Mouse (Mus musculus): Measurements from ENCODE around the gene Lurap1. TPM values are rescaled to one million over a fixed set of nuclear protein-coding genes. Genes with fewer than 3 reads are reported as not detected.

Lurap1 gene
- polyA plus RNA-seq, 1 experiment from 2014 or later: 3.5 TPM

DNA sequence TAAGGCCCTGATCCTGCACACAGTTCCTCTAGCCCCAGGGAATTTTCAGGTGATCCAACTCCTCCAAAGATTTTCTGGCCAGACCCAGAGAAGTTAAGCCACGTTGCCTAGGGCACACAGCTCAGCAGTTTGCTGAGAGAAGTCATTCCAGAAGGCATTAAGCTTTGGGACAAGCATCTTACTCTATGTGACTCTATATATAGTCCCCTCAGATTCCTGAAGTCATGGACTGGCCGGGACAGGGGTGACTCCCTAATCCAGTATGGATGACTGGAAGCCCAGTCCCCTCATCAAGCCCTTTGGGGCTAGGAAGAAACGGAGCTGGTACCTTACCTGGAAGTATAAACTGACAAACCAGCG is 296 bp downstream of the Lurap1 start:
- Histone ChIP-seq H3K4me1 (ENCODE audit: control insufficient read depth, insufficient read depth, low read length) (peaks cover 7% of the 10 kb centered on the region), H3K4me3 (ENCODE audit: low read depth, low read length) (peak overlapping the region; percentile 73), H3K9ac (replicated peaks; ENCODE audit: low read depth, low read length) (peak overlapping the region; percentile 89), H3K27me3 (ENCODE audit: control insufficient read depth, insufficient read depth, low read length) (no peaks in the 10 kb centered on the region), H3K27ac (ENCODE audit: low read length) (peak overlapping the region; percentile 58; the same call in 1 of the 2 replicates), H3K36me3 (ENCODE audit: control insufficient read depth, insufficient read depth, low read length) (peaks cover 41% of the 10 kb centered on the region), H3K9me3 (ENCODE audit: control insufficient read depth, low read depth, low read length) (no peaks in the 10 kb centered on the region), H3K4me2 (replicated peaks; ENCODE audit: low read depth, low read length) (peak overlapping the region; percentile 76)
- ATAC-seq (ENCODE audit: insufficient number of reproducible peaks, insufficient read depth, low FRiP score, low read depth): 0 out of 2 replicates have a peak, but pooled peaks have one; percentile 19
- 15% methylated on average over 4 of the region's 4 CpGs for WGBS

DNA sequence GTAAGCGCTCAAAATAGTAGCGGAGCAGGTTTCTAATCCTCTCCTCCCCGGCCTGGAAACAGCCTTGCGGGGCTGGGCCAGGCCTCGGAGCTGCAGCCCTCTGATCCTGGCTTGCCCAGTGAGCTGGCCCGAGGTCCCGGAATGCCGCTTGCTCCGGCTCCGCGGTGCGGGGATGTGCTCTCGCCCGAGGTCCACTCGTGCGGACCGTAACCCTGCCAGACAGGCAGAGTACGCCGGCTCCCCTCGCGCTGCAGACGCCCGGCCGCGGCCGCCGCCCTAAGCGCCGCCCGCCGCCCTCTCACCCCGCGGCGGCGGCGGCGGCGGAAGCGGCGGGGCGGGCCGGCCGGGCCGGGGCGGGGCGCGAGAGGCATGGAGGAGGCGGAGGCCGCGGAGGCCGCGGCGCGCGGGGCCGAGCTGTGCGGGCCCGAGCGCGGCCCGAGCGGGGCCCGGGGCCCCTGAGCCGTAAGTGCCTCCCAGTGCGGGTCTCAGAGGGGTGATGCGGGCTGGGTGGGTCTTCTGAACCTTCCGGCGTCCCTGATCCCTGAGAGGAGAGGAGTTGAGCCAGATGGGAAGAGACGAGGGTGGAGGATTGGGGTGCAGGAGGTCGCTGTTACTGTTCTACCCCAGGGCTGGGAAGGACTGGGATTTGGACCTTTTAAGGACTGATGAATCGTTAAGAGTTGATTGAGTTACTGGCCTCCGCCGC is 829 bp downstream of the Lurap1 start:
- peak overlapping the region; percentile 76 for H3K4me2 ChIP-seq (replicated peaks; ENCODE audit: low read depth, low read length)
- ATAC-seq (ENCODE audit: insufficient number of reproducible peaks, insufficient read depth, low FRiP score, low read depth): peak; percentile 95
- WGBS: under 1% methylated on average over 73 of the region's 73 CpGs
- H3K4me1 ChIP-seq (ENCODE audit: control insufficient read depth, insufficient read depth, low read length): peaks cover 7% of the 10 kb centered on the region
- H3K36me3 ChIP-seq (ENCODE audit: control insufficient read depth, insufficient read depth, low read length): peaks cover 35% of the 10 kb centered on the region
- no peaks in the 10 kb centered on the region for H3K27me3 ChIP-seq (ENCODE audit: control insufficient read depth, insufficient read depth, low read length)
- H3K9me3 ChIP-seq (ENCODE audit: control insufficient read depth, low read depth, low read length): no peaks in the 10 kb centered on the region
- H3K4me3 ChIP-seq (ENCODE audit: low read depth, low read length): peak overlapping the region; percentile 73
- peak overlapping the region; percentile 79 for H3K27ac ChIP-seq (ENCODE audit: low read length)
- peak overlapping the region; percentile 89 for H3K9ac ChIP-seq (replicated peaks; ENCODE audit: low read depth, low read length)

DNA sequence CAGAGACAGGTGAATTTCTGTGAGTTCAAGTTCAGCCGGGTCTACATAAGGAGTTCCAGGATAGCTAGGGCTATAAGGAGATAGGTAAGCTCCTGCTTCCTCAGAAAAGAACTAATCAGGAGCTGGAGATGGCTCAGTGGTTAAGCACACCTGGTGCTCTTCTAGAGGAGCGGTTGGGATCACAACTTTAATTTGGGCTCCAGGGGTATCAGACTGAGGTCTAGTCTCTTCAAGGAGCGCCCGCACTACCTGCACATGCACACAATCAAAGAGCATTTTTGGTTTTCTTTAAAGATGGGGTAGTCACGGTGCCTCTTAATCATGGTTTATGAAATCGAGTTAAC is 1.4 kb downstream of the Lurap1 start:
- H3K27ac ChIP-seq (ENCODE audit: low read length): peak overlapping the region; percentile 79
- H3K36me3 ChIP-seq (ENCODE audit: control insufficient read depth, insufficient read depth, low read length): peaks cover 30% of the 10 kb centered on the region
- peak overlapping the region; percentile 89; the same call in 1 of the 2 replicates for H3K9ac ChIP-seq (replicated peaks; ENCODE audit: low read depth, low read length)
- peak overlapping the region; percentile 76 for H3K4me2 ChIP-seq (replicated peaks; ENCODE audit: low read depth, low read length)
- 19% methylated on average over 6 of the region's 6 CpGs for WGBS
- peak overlapping the region; percentile 73 for H3K4me3 ChIP-seq (ENCODE audit: low read depth, low read length)
- H3K4me1 ChIP-seq (ENCODE audit: control insufficient read depth, insufficient read depth, low read length): peaks cover 7% of the 10 kb centered on the region
- ATAC-seq (ENCODE audit: insufficient number of reproducible peaks, insufficient read depth, low FRiP score, low read depth): no peak
- H3K9me3 ChIP-seq (ENCODE audit: control insufficient read depth, low read depth, low read length): no peaks in the 10 kb centered on the region
- H3K27me3 ChIP-seq (ENCODE audit: control insufficient read depth, insufficient read depth, low read length): no peaks in the 10 kb centered on the region

DNA sequence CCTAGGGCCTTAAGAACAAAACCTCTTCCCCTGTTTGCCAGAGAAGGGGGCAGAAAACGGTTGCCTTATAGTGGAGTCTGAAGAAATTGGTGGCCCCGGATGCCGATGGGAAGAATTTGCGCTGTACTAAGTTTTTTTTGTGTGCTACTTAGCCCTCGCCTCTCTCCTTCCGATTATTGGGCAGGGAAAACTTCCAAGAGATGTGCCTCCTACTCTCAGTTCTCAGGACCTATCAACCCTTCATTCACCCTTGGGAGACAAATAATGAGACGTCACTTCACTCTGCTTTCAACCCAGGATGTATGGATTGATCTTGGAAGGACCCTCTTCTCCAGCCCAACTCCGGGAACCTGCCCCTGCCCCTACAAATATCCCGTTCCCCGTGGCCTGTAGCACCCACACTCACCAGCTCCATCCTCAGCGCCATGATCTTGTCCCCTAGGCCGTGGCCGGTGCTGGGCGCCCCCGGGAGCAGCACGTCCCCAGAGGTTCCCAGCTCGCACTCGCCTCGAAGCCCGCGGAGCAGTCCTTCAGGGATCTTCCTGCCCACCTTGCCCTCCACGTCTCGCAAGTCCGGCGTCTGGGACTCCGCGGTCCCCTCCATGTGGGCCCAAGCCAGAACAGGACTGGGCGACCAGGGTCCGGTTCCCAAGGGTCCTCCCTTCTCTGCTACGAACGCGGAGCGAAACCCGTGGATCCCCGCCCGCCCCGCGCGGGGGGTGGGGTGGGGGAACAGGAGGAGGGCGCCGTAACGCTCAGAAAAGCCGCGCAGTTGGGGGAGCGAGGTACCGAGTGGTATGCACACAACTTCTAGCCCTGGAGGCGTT is 7.0 kb downstream of the Lurap1 start:
- Histone ChIP-seq H3K9me3 (ENCODE audit: control insufficient read depth, low read depth, low read length) (no peaks in the 10 kb centered on the region), H3K4me3 (ENCODE audit: low read depth, low read length) (peak overlapping the region; percentile 66)
- peak; percentile 68; the same call in 1 of the 2 replicates for ATAC-seq (ENCODE audit: insufficient number of reproducible peaks, insufficient read depth, low FRiP score, low read depth)

DNA sequence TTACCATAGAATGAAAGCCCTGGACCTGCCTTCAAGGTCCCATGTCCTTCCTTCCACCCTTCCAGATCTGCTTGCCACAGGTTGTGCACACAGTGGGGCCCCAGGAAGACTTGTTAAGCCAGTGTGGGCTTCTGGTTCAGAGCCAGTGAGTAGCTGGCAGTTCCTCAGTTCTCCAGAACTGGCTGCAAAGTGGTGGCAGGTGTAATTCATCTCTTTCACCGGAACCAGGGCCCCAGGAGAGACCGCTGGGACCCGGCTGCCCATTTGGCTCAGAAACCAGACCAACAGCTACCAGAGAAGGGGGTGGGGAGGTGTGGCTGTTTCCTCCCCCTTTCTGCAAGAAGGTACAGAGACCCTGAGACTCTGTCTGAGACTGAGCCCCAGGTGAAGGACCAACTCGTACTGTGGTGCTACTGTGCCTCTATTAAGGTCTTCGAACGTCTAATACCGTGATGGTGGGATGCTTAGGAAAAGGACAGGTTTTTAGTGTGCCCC is 7.8 kb downstream of the Lurap1 start:
- WGBS: 5% methylated on average over 7 of the region's 7 CpGs
- ATAC-seq (ENCODE audit: insufficient number of reproducible peaks, insufficient read depth, low FRiP score, low read depth): no peak
- no peaks in the 10 kb centered on the region for H3K9me3 ChIP-seq (ENCODE audit: control insufficient read depth, low read depth, low read length)
- H3K27me3 ChIP-seq (ENCODE audit: control insufficient read depth, insufficient read depth, low read length): no peaks in the 10 kb centered on the region
- H3K36me3 ChIP-seq (ENCODE audit: control insufficient read depth, insufficient read depth, low read length): no peaks in the 10 kb centered on the region
- H3K27ac ChIP-seq (ENCODE audit: low read length): no peak overlapping the region
- peak overlapping the region; percentile 67; the same call in 1 of the 2 replicates for H3K9ac ChIP-seq (replicated peaks; ENCODE audit: low read depth, low read length)
- H3K4me1 ChIP-seq (ENCODE audit: control insufficient read depth, insufficient read depth, low read length): peaks cover 10% of the 10 kb centered on the region
- H3K4me3 ChIP-seq (ENCODE audit: low read depth, low read length): peak overlapping the region; percentile 66; the same call in 1 of the 2 replicates
- peak overlapping the region; percentile 87 for H3K4me2 ChIP-seq (replicated peaks; ENCODE audit: low read depth, low read length)

More for the DNA sequence above, 7.0 kb downstream of the Lurap1 start:
- Histone ChIP-seq H3K4me1 (ENCODE audit: control insufficient read depth, insufficient read depth, low read length) (peaks cover 10% of the 10 kb centered on the region), H3K27me3 (ENCODE audit: control insufficient read depth, insufficient read depth, low read length) (no peaks in the 10 kb centered on the region), H3K9ac (replicated peaks; ENCODE audit: low read depth, low read length) (peak overlapping the region; percentile 67), H3K4me2 (replicated peaks; ENCODE audit: low read depth, low read length) (peak overlapping the region; percentile 87), H3K27ac (ENCODE audit: low read length) (no peak overlapping the region), H3K36me3 (ENCODE audit: control insufficient read depth, insufficient read depth, low read length) (no peaks in the 10 kb centered on the region)
- WGBS: 1% methylated on average over 42 of the region's 47 CpGs

DNA sequence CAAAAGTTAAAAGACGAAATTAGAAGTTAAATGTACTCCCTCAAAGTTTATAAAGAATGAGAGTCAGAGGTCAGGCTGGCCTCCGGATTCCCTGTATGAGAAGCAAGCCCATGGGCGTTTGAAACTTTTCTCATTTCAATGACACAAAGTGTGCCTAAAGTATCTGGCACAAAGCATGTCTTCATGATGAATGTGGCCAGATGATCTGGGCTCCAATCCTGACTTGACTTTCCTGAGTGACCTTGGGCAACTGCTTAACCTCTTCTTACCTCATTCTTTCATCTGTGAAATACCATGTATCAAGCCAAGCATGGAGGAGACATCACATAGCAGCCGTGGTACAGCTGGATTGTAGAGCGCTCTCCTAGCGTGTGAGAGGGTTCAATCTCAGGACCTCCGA is 8.9 kb downstream of the Lurap1 start:
- H3K4me1 ChIP-seq (ENCODE audit: control insufficient read depth, insufficient read depth, low read length): peaks cover 10% of the 10 kb centered on the region
- no peak overlapping the region for H3K27ac ChIP-seq (ENCODE audit: low read length)
- ATAC-seq (ENCODE audit: insufficient number of reproducible peaks, insufficient read depth, low FRiP score, low read depth): no peak
- H3K4me3 ChIP-seq (ENCODE audit: low read depth, low read length): no peak overlapping the region
- WGBS: 75% methylated on average over 7 of the region's 7 CpGs
- no peaks in the 10 kb centered on the region for H3K27me3 ChIP-seq (ENCODE audit: control insufficient read depth, insufficient read depth, low read length)
- H3K9ac ChIP-seq (replicated peaks; ENCODE audit: low read depth, low read length): no peak overlapping the region
- no peak overlapping the region for H3K4me2 ChIP-seq (replicated peaks; ENCODE audit: low read depth, low read length)
- no peaks in the 10 kb centered on the region for H3K36me3 ChIP-seq (ENCODE audit: control insufficient read depth, insufficient read depth, low read length)
- no peaks in the 10 kb centered on the region for H3K9me3 ChIP-seq (ENCODE audit: control insufficient read depth, low read depth, low read length)

DNA sequence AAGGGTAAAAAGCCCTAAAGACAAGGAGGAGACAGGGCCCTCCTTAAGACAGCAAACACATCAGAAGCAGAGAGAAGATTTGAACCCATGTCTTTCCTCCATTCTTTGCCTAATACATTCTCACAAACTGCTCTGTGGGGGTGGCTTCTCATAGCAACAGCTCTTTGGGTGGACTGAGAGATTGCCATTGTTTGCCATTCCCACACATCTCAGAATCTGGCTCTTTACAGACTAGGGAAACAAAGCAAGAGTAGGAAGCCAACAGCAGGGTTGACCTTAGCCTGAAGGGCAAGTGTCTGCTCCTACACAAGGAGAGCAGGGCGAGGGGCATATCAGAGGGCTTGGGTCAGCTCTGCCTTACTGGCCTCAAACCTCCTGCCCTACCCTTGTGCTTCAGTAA is 9.4 kb downstream of the Lurap1 start:
- 55% methylated on average over 1 of the region's 1 CpGs for WGBS

DNA sequence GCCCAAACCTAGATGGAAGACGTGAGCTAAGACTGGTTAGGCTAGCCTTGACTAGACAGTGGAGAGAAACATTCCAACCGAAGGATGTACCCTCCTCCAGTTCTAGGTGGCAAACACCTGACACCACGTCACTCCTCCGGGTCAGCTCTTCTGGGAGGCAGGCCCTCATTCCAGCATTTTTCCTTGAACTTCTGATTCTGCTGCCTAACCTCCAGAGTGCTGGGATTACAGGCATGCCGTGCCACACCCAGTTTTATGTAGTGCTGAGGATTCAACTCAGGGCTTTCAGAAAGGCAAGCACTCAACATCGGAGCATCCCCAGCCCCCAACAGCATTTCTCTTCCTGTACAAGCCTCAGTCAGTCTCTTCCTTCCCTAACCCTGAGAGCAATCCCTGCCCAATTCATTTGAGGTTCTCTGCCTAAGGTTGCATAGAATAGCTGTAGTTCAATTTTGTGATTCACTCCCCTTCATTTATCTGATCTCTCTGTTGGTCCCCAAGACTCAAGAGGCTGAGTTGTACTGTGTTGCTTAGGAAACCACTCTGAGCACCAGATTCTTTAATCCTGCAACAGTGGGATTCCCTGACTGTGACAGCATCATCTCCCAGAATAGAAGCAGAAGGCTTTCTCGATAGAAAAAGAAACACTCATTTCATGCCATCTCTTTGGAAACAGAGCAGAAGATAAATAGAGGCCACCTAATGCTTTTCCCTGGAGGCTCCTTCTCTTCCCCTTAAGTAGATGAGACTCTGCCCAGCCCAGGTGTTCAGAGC is 10.2 kb downstream of the Lurap1 start:
- 78% methylated on average over 7 of the region's 7 CpGs for WGBS
- Histone ChIP-seq H3K4me3 (ENCODE audit: low read depth, low read length) (no peak overlapping the region), H3K27ac (ENCODE audit: low read length) (no peak overlapping the region), H3K27me3 (ENCODE audit: control insufficient read depth, insufficient read depth, low read length) (no peaks in the 10 kb centered on the region), H3K36me3 (ENCODE audit: control insufficient read depth, insufficient read depth, low read length) (no peaks in the 10 kb centered on the region), H3K4me1 (ENCODE audit: control insufficient read depth, insufficient read depth, low read length) (peaks cover 10% of the 10 kb centered on the region), H3K9me3 (ENCODE audit: control insufficient read depth, low read depth, low read length) (no peaks in the 10 kb centered on the region), H3K9ac (replicated peaks; ENCODE audit: low read depth, low read length) (no peak overlapping the region), H3K4me2 (replicated peaks; ENCODE audit: low read depth, low read length) (no peak overlapping the region)
- ATAC-seq (ENCODE audit: insufficient number of reproducible peaks, insufficient read depth, low FRiP score, low read depth): no peak

More for the DNA sequence above, 9.4 kb downstream of the Lurap1 start:
- H3K9me3 ChIP-seq (ENCODE audit: control insufficient read depth, low read depth, low read length): no peaks in the 10 kb centered on the region
- ATAC-seq (ENCODE audit: insufficient number of reproducible peaks, insufficient read depth, low FRiP score, low read depth): no peak
- H3K27me3 ChIP-seq (ENCODE audit: control insufficient read depth, insufficient read depth, low read length): no peaks in the 10 kb centered on the region
- no peaks in the 10 kb centered on the region for H3K36me3 ChIP-seq (ENCODE audit: control insufficient read depth, insufficient read depth, low read length)
- peaks cover 10% of the 10 kb centered on the region for H3K4me1 ChIP-seq (ENCODE audit: control insufficient read depth, insufficient read depth, low read length)
- H3K27ac ChIP-seq (ENCODE audit: low read length): no peak overlapping the region
- no peak overlapping the region for H3K4me2 ChIP-seq (replicated peaks; ENCODE audit: low read depth, low read length)
- H3K9ac ChIP-seq (replicated peaks; ENCODE audit: low read depth, low read length): no peak overlapping the region
- no peak overlapping the region for H3K4me3 ChIP-seq (ENCODE audit: low read depth, low read length)

All from stomach, embryonic 14.5 days (tissue).